Mouse (Mus musculus): ENCODE measurements at regions not wholly inside any gene's neighbourhood (a gene's known extent, or its start where the extent isn't known, plus 50 kb on each side); places are given as distances from the start of the nearest gene placed in this dataset.

DNA sequence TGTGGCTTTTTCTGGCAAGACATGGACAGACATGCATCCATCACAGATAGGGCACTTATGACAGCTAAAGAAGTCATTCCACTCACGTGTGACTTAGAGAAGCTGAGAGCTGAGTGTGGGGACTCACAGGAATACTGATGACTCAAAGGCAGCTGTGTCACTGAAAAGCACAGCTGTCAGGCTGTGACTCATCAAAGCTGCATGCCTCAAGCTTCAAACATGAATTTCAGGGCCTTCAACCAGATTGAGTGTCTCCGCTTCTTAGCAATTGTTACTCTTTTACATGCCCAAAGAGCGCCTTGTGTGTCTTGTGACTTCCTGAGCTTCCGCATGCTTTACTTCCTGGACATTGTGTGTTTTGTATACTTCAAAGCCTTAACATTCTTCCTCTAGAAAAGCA, 276.2 kb upstream of the Chrm3 start:
- TF ChIP-seq CTCF (IDR thresholded peaks at IDR 0.05; ENCODE audit: borderline replicate concordance, extremely low read depth, insufficient read depth, insufficient read length) (no peak), POLR2A (IDR thresholded peaks at IDR 0.05; ENCODE audit: borderline replicate concordance, extremely low read depth, insufficient read depth, insufficient read length, poor library complexity, severe bottlenecking) (no peak)
- DNase-seq (ENCODE audit: low read depth), result peak; percentile 56

DNA sequence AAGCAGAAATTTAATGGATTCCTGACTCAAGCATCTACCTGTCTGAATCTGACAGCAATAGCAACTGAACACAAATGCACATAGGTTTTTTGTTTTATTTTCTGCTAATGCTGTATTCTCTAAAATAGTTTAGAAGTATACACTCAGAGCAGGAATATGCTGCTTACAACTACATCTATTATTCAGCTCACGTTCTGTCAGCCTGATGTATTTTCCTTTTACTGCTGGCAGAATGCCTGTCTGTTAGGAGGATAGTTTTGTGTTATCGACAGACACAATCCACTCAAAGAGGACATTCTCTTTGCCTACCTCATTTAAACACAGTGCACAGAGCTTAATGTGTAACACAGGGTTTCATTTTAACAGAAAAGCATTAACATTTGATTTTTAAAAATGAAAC, 269.8 kb upstream of the Chrm3 start:
- no peak for TF ChIP-seq CTCF (IDR thresholded peaks at IDR 0.05; ENCODE audit: borderline replicate concordance, extremely low read depth, insufficient read depth, insufficient read length)
- TF ChIP-seq POLR2A (IDR thresholded peaks at IDR 0.05; ENCODE audit: borderline replicate concordance, extremely low read depth, insufficient read depth, insufficient read length, poor library complexity, severe bottlenecking), result no peak
- DNase-seq (ENCODE audit: low read depth), result peak; percentile 73

GRCm38 (mm10) chr13:10619661-10620060, 259.0 kb upstream of the Chrm3 start:
- TF ChIP-seq POLR2A (IDR thresholded peaks at IDR 0.05; ENCODE audit: borderline replicate concordance, extremely low read depth, insufficient read depth, insufficient read length, poor library complexity, severe bottlenecking) (no peak), CTCF (IDR thresholded peaks at IDR 0.05; ENCODE audit: borderline replicate concordance, extremely low read depth, insufficient read depth, insufficient read length) (no peak)
- DNase-seq (ENCODE audit: low read depth), result peak; percentile 73

- TF ChIP-seq CTCF (IDR thresholded peaks at IDR 0.05; ENCODE audit: borderline replicate concordance, extremely low read depth, insufficient read depth, insufficient read length) (no peak), POLR2A (IDR thresholded peaks at IDR 0.05; ENCODE audit: borderline replicate concordance, extremely low read depth, insufficient read depth, insufficient read length, poor library complexity, severe bottlenecking) (no peak)
- no peak for DNase-seq (ENCODE audit: low read depth)
Measured at GRCm38 (mm10) chr13:10618421-10618954, 257.8 kb upstream of the Chrm3 start.

DNA sequence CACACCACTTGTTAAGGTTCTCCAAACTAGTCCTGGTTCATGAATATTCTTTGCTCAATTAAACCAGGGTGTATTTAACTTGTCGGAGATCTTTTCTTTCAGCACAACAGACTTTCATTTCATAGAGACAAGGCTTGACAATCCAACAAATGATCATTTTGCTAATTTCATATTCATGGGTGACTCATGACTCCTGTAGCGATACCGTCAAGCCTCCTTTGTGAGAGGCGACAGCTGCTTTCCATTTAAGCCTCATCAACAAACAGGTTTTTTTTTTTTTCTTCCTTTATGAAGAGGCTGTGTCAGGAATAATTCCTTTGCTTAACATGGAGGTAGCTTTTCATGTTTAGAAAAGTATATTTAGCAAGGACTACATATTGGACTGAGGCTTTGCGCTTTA, 214.3 kb upstream of the Chrm3 start:
- TF ChIP-seq CTCF (IDR thresholded peaks at IDR 0.05; ENCODE audit: borderline replicate concordance, extremely low read depth, insufficient read depth, insufficient read length), result no peak
- TF ChIP-seq POLR2A (IDR thresholded peaks at IDR 0.05; ENCODE audit: borderline replicate concordance, extremely low read depth, insufficient read depth, insufficient read length, poor library complexity, severe bottlenecking), result no peak
- DNase-seq (ENCODE audit: low read depth), result peak; percentile 28

GRCm38 (mm10) chr13:10566825-10567224, 206.2 kb upstream of the Chrm3 start:
- TF ChIP-seq CTCF (IDR thresholded peaks at IDR 0.05; ENCODE audit: borderline replicate concordance, extremely low read depth, insufficient read depth, insufficient read length) (no peak), POLR2A (IDR thresholded peaks at IDR 0.05; ENCODE audit: borderline replicate concordance, extremely low read depth, insufficient read depth, insufficient read length, poor library complexity, severe bottlenecking) (no peak)
- no peak for DNase-seq (ENCODE audit: low read depth)

- peak; percentile 10 for DNase-seq (ENCODE audit: low read depth)
- TF ChIP-seq CTCF (IDR thresholded peaks at IDR 0.05; ENCODE audit: borderline replicate concordance, extremely low read depth, insufficient read depth, insufficient read length), result no peak
- TF ChIP-seq POLR2A (IDR thresholded peaks at IDR 0.05; ENCODE audit: borderline replicate concordance, extremely low read depth, insufficient read depth, insufficient read length, poor library complexity, severe bottlenecking), result no peak
Measured at GRCm38 (mm10) chr13:10557559-10557958, 196.9 kb upstream of the Chrm3 start.

GRCm38 (mm10) chr13:10554595-10554994, 193.9 kb upstream of the Chrm3 start:
- DNase-seq (ENCODE audit: low read depth), result no peak
- no peak for TF ChIP-seq POLR2A (IDR thresholded peaks at IDR 0.05; ENCODE audit: borderline replicate concordance, extremely low read depth, insufficient read depth, insufficient read length, poor library complexity, severe bottlenecking)
- no peak for TF ChIP-seq CTCF (IDR thresholded peaks at IDR 0.05; ENCODE audit: borderline replicate concordance, extremely low read depth, insufficient read depth, insufficient read length)

DNA sequence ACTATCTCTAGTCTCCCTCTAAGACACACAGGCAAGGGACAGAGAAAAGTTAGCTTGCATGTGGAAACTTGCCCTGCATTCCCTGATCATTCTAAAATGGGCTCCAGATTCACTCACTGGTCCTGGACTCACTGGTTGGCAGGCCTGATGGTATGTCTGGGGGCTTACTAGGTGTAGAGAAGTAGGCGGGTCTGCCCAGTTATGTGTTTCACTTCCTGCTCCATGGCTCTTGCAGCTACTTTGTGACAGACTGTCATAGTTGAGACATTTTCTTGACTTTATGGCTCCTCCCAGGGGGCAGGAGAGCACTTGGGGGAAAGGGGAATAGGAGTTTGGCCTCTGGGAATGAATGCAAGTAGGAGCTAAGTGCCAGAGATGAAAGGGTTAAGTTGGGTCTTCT, 182.1 kb upstream of the Chrm3 start:
- no peak for TF ChIP-seq POLR2A (IDR thresholded peaks at IDR 0.05; ENCODE audit: borderline replicate concordance, extremely low read depth, insufficient read depth, insufficient read length, poor library complexity, severe bottlenecking)
- TF ChIP-seq CTCF (IDR thresholded peaks at IDR 0.05; ENCODE audit: borderline replicate concordance, extremely low read depth, insufficient read depth, insufficient read length), result no peak

DNA sequence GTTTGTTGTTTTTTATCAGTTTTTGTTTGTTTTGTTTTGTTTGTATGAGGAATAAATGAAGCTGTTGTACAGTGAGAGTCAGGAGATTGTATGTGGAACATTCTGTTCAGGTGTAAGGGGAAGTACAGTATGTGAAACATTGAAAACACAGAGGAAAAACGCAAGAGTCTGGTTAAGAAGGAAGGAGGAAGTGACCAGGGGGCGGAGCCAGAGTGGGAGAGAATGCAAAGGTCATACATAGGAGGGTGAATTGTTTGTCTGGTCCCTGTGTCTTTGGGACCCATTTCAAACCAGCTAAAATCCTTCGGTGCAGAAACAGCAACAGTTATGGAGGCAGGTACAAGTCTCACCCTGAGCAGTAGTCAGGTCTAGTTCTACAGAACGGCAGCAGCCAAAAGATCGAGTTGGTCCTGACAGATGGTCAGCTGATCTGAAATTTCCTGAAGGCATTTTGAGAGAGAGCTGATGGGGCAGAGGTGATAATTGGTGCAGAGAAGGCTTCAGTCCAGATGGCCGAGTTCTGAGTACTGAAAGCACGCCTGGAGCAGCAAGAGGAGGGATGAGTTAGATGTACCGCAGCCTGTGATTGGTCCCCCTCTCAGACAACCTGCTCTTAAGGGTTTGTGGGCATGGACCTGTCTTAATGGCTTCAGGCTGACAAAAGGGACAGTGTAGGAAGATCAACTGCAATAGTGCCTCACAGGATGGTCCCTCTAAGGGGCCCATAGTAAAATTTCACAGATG, 179.7 kb upstream of the Chrm3 start:
- DNase-seq (ENCODE audit: low read depth), result peak; percentile 49
- TF ChIP-seq CTCF (IDR thresholded peaks at IDR 0.05; ENCODE audit: borderline replicate concordance, extremely low read depth, insufficient read depth, insufficient read length), result no peak
- no peak for TF ChIP-seq POLR2A (IDR thresholded peaks at IDR 0.05; ENCODE audit: borderline replicate concordance, extremely low read depth, insufficient read depth, insufficient read length, poor library complexity, severe bottlenecking)

More for the DNA sequence above, 182.1 kb upstream of the Chrm3 start:
- DNase-seq (ENCODE audit: low read depth), result no peak

- no peak for DNase-seq (ENCODE audit: low read depth)
- TF ChIP-seq POLR2A (IDR thresholded peaks at IDR 0.05; ENCODE audit: borderline replicate concordance, extremely low read depth, insufficient read depth, insufficient read length, poor library complexity, severe bottlenecking) (no peak), CTCF (IDR thresholded peaks at IDR 0.05; ENCODE audit: borderline replicate concordance, extremely low read depth, insufficient read depth, insufficient read length) (peak; percentile 44; the same call in 1 of the 2 replicates)
Measured at GRCm38 (mm10) chr13:10538927-10539326, 178.3 kb upstream of the Chrm3 start.

GRCm38 (mm10) chr13:10527251-10527650, 166.6 kb upstream of the Chrm3 start:
- DNase-seq (ENCODE audit: low read depth), result peak; percentile 78

More at GRCm38 (mm10) chr13:10527251-10527650, 166.6 kb upstream of the Chrm3 start:
- TF ChIP-seq POLR2A (IDR thresholded peaks at IDR 0.05; ENCODE audit: borderline replicate concordance, extremely low read depth, insufficient read depth, insufficient read length, poor library complexity, severe bottlenecking) (no peak), CTCF (IDR thresholded peaks at IDR 0.05; ENCODE audit: borderline replicate concordance, extremely low read depth, insufficient read depth, insufficient read length) (no peak)

Measured in brain, embryonic 14.5 days (tissue).